Mouse (Mus musculus) bone marrow macrophage, adult 2 months (primary cell): ENCODE measurements at regions not wholly inside any gene's neighbourhood (a gene's known extent, or its start where the extent isn't known, plus 50 kb on each side); places are given as distances from the start of the nearest gene placed in this dataset.

Experiments
- H3K27ac ChIP-seq: 2 replicates; pipeline ENCODE4 v1.5.1; 2012; ENCODE audit warnings: low read depth, low read length; ENCODE audit not compliant: insufficient read depth
- H3K4me1 ChIP-seq: 2 replicates; pipeline ENCODE4 v1.6.1; 2012; ENCODE audit warnings: low read length; ENCODE audit not compliant: control insufficient read depth, insufficient read depth
- H3K4me3 ChIP-seq: 2 replicates; pipeline ENCODE4 v1.5.1; 2012; ENCODE audit warnings: mild to moderate bottlenecking, low read length, moderate library complexity; ENCODE audit not compliant: insufficient read depth
- CTCF ChIP-seq: IDR thresholded peaks from 2 replicates; pipeline ENCODE4 v1.5.1; 2012; ENCODE audit warnings: low read depth, mild to moderate bottlenecking, low read length, moderate library complexity
- POLR2A ChIP-seq: IDR thresholded peaks from 2 replicates; pipeline ENCODE4 v1.6.1; 2012; ENCODE audit warnings: mild to moderate bottlenecking, low read depth, low read length, borderline replicate concordance

DNA sequence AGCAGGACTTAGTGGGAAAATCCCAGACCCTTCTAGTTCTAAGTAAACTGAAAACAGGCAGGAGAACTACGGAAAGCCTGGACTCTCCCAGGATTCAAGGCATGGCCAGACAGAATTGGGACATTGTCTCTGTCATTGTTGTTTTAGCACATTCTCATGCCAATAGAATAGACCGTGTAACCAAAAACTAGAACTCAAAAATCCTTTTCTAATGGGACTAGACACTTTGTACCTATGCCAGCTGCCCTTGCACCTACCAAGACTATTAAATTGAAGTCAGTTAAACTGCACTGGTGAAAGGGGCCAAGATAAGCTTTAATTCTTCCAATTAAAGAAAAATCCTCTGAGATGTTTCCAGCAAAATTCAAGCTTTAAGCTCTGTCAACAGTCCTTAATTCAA, 189.8 kb downstream of the Pfkfb3 start:
- TF ChIP-seq CTCF (no peak), POLR2A (no peak)
- Histone ChIP-seq H3K4me3 (no peak overlapping the region), H3K4me1 (peaks cover 14% of the 10 kb centered on the region), H3K27ac (no peak overlapping the region)

DNA sequence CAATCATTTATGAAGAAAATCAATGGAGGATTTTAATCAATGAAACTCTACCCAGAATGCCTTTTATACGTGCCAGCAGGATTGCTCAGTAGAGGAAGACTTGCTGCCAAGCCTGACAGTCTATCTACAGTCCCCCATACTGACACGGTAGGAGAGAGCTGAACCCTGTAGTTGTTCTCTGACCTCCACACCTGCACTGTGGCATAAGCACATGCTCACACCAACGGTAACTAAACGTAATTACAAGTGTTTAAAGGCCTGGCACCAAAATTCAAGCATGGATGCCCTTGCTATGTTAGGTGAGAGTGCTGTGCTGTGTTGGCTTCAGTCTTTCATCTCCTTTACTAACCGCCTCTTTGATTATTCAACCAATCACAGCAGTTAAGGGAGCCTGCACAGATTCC, 190.8 kb downstream of the Pfkfb3 start:
- no peak overlapping the region for H3K27ac ChIP-seq
- H3K4me1 ChIP-seq, result peaks cover 15% of the 10 kb centered on the region
- H3K4me3 ChIP-seq, result no peak overlapping the region
- no peak for TF ChIP-seq CTCF
- TF ChIP-seq POLR2A, result no peak

DNA sequence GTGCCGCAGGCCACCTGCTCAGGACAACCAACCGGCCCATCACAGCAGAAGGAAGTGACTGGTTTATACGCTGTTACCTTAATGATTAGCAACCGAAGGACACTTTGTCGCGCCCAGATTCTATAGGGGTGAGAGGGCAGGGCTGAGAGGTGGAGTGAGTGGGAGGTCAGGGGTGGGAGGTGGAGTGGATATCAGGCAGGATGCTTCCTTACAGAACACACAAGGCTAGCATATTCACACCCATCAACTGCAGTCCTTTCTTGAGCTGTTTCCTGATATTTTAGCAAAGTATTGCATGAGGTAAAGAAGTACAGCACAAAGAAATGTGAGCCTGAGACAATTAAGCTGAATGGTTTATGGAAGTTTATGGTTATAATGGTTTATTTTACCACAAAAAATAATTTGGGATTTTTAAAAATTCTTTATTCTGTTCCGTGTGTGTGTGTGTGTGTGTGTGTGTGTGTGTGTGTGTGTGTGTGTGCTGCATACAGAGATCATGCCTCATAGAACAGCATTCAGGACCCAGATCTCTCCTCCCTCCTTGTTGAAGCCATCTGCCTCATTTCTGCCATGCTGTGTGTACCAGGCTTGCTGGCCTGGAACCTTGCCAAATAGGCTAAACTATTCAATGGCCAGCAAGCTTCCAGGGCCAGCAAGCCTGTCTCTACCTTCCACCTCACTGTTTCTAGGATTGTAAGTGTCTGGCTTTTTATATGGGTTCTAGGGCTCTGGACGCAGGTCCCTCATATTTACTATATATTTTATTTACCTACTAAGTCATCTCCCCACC, 190.5 kb downstream of the Prkcq start:
- Histone ChIP-seq H3K4me1 (peaks cover 13% of the 10 kb centered on the region), H3K27ac (no peak overlapping the region), H3K4me3 (no peak overlapping the region)
- TF ChIP-seq POLR2A, result no peak
- no peak for TF ChIP-seq CTCF

DNA sequence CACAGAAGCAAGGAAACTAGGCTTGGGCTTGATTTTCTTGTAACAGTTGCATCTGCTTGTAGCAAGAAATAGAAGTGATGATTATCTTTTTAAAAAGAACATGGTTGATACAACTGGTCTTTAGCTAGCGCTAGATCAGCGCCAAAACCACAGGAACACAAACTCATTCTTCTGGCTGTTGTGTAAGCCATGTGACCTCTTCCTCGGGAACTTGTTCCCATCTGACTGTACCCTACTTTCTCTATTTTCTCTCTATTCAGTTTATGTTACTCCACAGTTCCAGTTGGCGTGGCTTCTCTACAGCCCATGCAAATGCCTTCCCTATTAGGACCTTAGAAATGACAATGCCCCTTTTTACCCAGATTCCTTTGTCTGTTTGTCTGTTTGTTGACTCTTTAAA, 187.4 kb downstream of the Prkcq start:
- H3K4me1 ChIP-seq, result peaks cover 9% of the 10 kb centered on the region
- H3K27ac ChIP-seq, result no peak overlapping the region
- H3K4me3 ChIP-seq, result no peak overlapping the region
- TF ChIP-seq POLR2A (no peak), CTCF (no peak)

DNA sequence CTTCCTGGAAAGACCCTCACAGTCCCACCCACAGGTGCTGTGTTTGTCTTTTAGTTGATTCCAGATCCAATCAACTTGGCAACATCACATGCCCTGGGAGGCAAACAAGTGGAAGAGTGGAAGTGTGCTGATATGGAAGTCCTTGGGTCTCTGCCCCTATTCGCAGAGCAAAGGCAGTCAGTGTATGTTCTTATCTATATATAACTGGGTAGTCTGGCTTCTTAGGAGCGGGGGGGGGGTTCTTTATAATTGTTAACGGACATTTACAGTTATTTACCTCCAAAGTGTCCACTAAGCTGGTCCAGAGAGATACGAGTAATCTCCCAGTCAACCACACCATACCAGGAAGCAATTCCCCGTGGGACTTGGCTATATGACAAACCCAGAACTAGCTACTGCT, 184.8 kb downstream of the Prkcq start:
- TF ChIP-seq POLR2A (no peak), CTCF (no peak)
- Histone ChIP-seq H3K4me1 (peaks cover 9% of the 10 kb centered on the region), H3K4me3 (no peak overlapping the region), H3K27ac (no peak overlapping the region)

DNA sequence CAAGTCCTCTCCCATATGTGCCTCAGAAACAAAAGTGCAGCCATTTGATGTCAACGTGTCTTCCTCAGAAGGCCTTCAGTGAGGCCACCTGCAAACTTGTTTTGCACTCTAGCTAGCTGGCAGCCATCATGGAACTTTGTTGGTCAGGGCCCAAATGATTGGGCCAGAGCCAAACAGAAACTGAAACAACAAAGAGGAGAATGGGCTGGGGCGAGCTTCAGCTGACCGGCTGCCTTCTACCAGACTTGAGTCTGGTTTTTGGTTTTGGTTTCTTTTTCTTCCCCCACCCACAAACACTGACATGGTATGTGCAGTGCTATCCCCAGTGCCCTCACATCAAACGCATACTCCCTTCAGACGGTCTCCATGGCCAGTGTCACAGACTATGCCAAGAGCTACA, 183.7 kb downstream of the Prkcq start:
- Histone ChIP-seq H3K27ac (no peak overlapping the region), H3K4me3 (no peak overlapping the region), H3K4me1 (peaks cover 6% of the 10 kb centered on the region)
- no peak for TF ChIP-seq CTCF
- no peak for TF ChIP-seq POLR2A
